Mouse (Mus musculus) CH12.LX (cell line): ENCODE results near the gene Col5a1.

Source experiments
- E2F4 ChIP-seq: IDR thresholded peaks from 2 replicates; pipeline ENCODE4 v1.6.1; 2011; ENCODE audit warnings: low read depth, low read length, improper control_type of control experiment; ENCODE audit not compliant: insufficient replicate concordance
- EP300 ChIP-seq: IDR thresholded peaks from 2 replicates; pipeline ENCODE4 v1.6.1; 2011; ENCODE audit warnings: low read length, improper control_type of control experiment
- GABPA ChIP-seq: IDR thresholded peaks from 2 replicates; pipeline ENCODE4 v1.6.1; 2012; ENCODE audit warnings: low read depth, low read length, improper control_type of control experiment, inconsistent platforms; ENCODE audit not compliant: insufficient replicate concordance
- HCFC1 ChIP-seq: IDR thresholded peaks from 2 replicates; pipeline ENCODE4 v1.6.1; 2012; ENCODE audit warnings: low read depth, mild to moderate bottlenecking, inconsistent platforms, low read length, improper control_type of control experiment
- KAT2A ChIP-seq: IDR thresholded peaks from 2 replicates; pipeline ENCODE4 v1.6.1; 2012; ENCODE audit warnings: low read length, improper control_type of control experiment, inconsistent platforms; ENCODE audit not compliant: insufficient replicate concordance
- MAFK ChIP-seq: IDR thresholded peaks from 2 replicates; pipeline ENCODE4 v1.6.1; 2011; ENCODE audit warnings: low read length, improper control_type of control experiment; ENCODE audit not compliant: insufficient replicate concordance
- MAZ ChIP-seq: IDR thresholded peaks from 2 replicates; pipeline ENCODE4 v1.6.1; 2012; ENCODE audit warnings: low read depth, mild to moderate bottlenecking, inconsistent platforms, low read length, improper control_type of control experiment, moderate library complexity
- POLR2A ChIP-seq: IDR thresholded peaks from 2 replicates; pipeline ENCODE4 v1.6.1; 2011; ENCODE audit warnings: low read depth, mild to moderate bottlenecking, improper control_type of control experiment, low read length
- RAD21 ChIP-seq: IDR thresholded peaks from 2 replicates; pipeline ENCODE4 v1.6.1; 2011; ENCODE audit warnings: low read depth, mild to moderate bottlenecking, low read length, improper control_type of control experiment, moderate library complexity
- ZC3H11A ChIP-seq: IDR thresholded peaks from 2 replicates; pipeline ENCODE4 v1.6.1; 2012; ENCODE audit warnings: low read depth, mild to moderate bottlenecking, inconsistent platforms, low read length, improper control_type of control experiment
- ZKSCAN1 ChIP-seq: IDR thresholded peaks from 2 replicates; pipeline ENCODE4 v1.6.1; 2012; ENCODE audit warnings: low read depth, inconsistent platforms, low read length, improper control_type of control experiment, borderline replicate concordance
- ZNF384 ChIP-seq: IDR thresholded peaks from 2 replicates; pipeline ENCODE4 v1.6.1; 2012; ENCODE audit warnings: low read depth, low read length, improper control_type of control experiment, inconsistent platforms

- TF ChIP-seq POLR2A (no peak), ZKSCAN1 (no peak), HCFC1 (no peak), GABPA (no peak), MAZ (no peak), MAFK (no peak), KAT2A (no peak), ZC3H11A (no peak), EP300 (no peak), RAD21 (peak; percentile 48), ZNF384 (no peak), E2F4 (no peak)
Observed at GRCm38 (mm10) chr2:27973840-27974239, 87.6 kb downstream of the Col5a1 start.
